Comparison of ENCODE assay signal across 30 mouse cellular contexts in genomic region chr12:8312266-8312665, GRCm38 (mm10). TPM values are rescaled to one million over a fixed set of nuclear protein-coding genes. Genes with fewer than 3 reads are reported as not detected.
"Had no signal": no experiment of that assay in that cellular context is flagged by ENCODE, and none has a peak within 500 bp of the region (broad histone marks: within the 10 kb centered on the region; RNA-seq: fewer than 3 reads in every experiment).

No protein-coding gene starts in this region.

- DNase-seq: heart, postnatal 10 days; heart, postnatal 14 days; heart, postnatal 36 days; heart, postnatal 4 days; kidney, adult 11 months; kidney, adult 18-20 months; kidney, adult 2 months; kidney, adult 8-10 months; kidney, adult 9 months; kidney, postnatal 10 days; kidney, postnatal 14 days; kidney, postnatal 25 days; kidney, postnatal 36 days; kidney, postnatal 4 days; layer of hippocampus, adult 9-11 months; layer of hippocampus, postnatal 36 days had no signal

- ATAC-seq: intestine, postnatal 0 days had no signal

RNA-seq across cellular contexts. Expression of gene Gdf7, which starts 10.5 kb away (rescaled TPM):
- total RNA-seq: hematopoietic stem cell, adult 5-6 weeks; layer of hippocampus, adult 2 months; layer of hippocampus, postnatal 10 days; layer of hippocampus, postnatal 25 days had no signal
- polyA plus RNA-seq: heart, embryonic 13.5 days; heart, embryonic 14.5 days; heart, embryonic 15.5 days; heart, embryonic 16.5 days; heart, postnatal 0 days; inflammation-experienced regulatory T-cells, adult 6 months; intestine, embryonic 14.5 days; intestine, embryonic 15.5 days; intestine, embryonic 16.5 days; intestine, postnatal 0 days had no signal
